Mouse (Mus musculus): ENCODE results near the gene Sp6. TPM values are rescaled to one million over a fixed set of nuclear protein-coding genes. Genes with fewer than 3 reads are reported as not detected.

The Sp6 gene
- total RNA-seq (2017): 0.25 TPM in 1 of 2 replicates, not detected in the other

GRCm38 (mm10) chr11:97013121-97013670, at the start of gene Sp6:
TSS of gene Sp6 (plus strand) at chr11:97013394.
- ATAC-seq (ENCODE audit: extremely low read depth, insufficient number of reproducible peaks, low FRiP score, poor library complexity, severe bottlenecking): no peak

GRCm38 (mm10) chr11:96963580-96963979, 49.6 kb upstream of the Sp6 start:
- ATAC-seq (ENCODE audit: extremely low read depth, insufficient number of reproducible peaks, low FRiP score, poor library complexity, severe bottlenecking): peak; percentile 72

GRCm38 (mm10) chr11:96966172-96966571, 47.0 kb upstream of the Sp6 start:
- ATAC-seq (ENCODE audit: extremely low read depth, insufficient number of reproducible peaks, low FRiP score, poor library complexity, severe bottlenecking): no peak

GRCm38 (mm10) chr11:96966914-96967543, 46.2 kb upstream of the Sp6 start:
- ATAC-seq (ENCODE audit: extremely low read depth, insufficient number of reproducible peaks, low FRiP score, poor library complexity, severe bottlenecking): peak; percentile 77

GRCm38 (mm10) chr11:96967544-96968269, 45.5 kb upstream of the Sp6 start:
- no peak for ATAC-seq (ENCODE audit: extremely low read depth, insufficient number of reproducible peaks, low FRiP score, poor library complexity, severe bottlenecking)

- ATAC-seq (ENCODE audit: extremely low read depth, insufficient number of reproducible peaks, low FRiP score, poor library complexity, severe bottlenecking): no peak
Observed at GRCm38 (mm10) chr11:96968476-96968875, 44.7 kb upstream of the Sp6 start.

GRCm38 (mm10) chr11:96969280-96969722, 43.9 kb upstream of the Sp6 start:
- no peak for ATAC-seq (ENCODE audit: extremely low read depth, insufficient number of reproducible peaks, low FRiP score, poor library complexity, severe bottlenecking)

GRCm38 (mm10) chr11:96969746-96970145, 43.4 kb upstream of the Sp6 start:
- no peak for ATAC-seq (ENCODE audit: extremely low read depth, insufficient number of reproducible peaks, low FRiP score, poor library complexity, severe bottlenecking)

- no peak for ATAC-seq (ENCODE audit: extremely low read depth, insufficient number of reproducible peaks, low FRiP score, poor library complexity, severe bottlenecking)
Observed at GRCm38 (mm10) chr11:96970341-96970740, 42.9 kb upstream of the Sp6 start.

GRCm38 (mm10) chr11:96972906-96973305, 40.3 kb upstream of the Sp6 start:
- no peak for ATAC-seq (ENCODE audit: extremely low read depth, insufficient number of reproducible peaks, low FRiP score, poor library complexity, severe bottlenecking)

- ATAC-seq (ENCODE audit: extremely low read depth, insufficient number of reproducible peaks, low FRiP score, poor library complexity, severe bottlenecking): no peak
Observed at GRCm38 (mm10) chr11:96973426-96973964, 39.7 kb upstream of the Sp6 start.

GRCm38 (mm10) chr11:96974813-96975212, 38.4 kb upstream of the Sp6 start:
- ATAC-seq (ENCODE audit: extremely low read depth, insufficient number of reproducible peaks, low FRiP score, poor library complexity, severe bottlenecking): peak; percentile 15; the same call in 1 of the 2 replicates

- ATAC-seq (ENCODE audit: extremely low read depth, insufficient number of reproducible peaks, low FRiP score, poor library complexity, severe bottlenecking): no peak
Observed at GRCm38 (mm10) chr11:96975511-96976378, 37.4 kb upstream of the Sp6 start.

GRCm38 (mm10) chr11:96976379-96976687, 36.9 kb upstream of the Sp6 start:
- no peak for ATAC-seq (ENCODE audit: extremely low read depth, insufficient number of reproducible peaks, low FRiP score, poor library complexity, severe bottlenecking)

- ATAC-seq (ENCODE audit: extremely low read depth, insufficient number of reproducible peaks, low FRiP score, poor library complexity, severe bottlenecking): peak; percentile 4; the same call in 1 of the 2 replicates
Observed at GRCm38 (mm10) chr11:96976911-96977591, 36.1 kb upstream of the Sp6 start.

GRCm38 (mm10) chr11:96977606-96978400, 35.4 kb upstream of the Sp6 start:
- ATAC-seq (ENCODE audit: extremely low read depth, insufficient number of reproducible peaks, low FRiP score, poor library complexity, severe bottlenecking): peak; percentile 87

- ATAC-seq (ENCODE audit: extremely low read depth, insufficient number of reproducible peaks, low FRiP score, poor library complexity, severe bottlenecking): no peak
Observed at GRCm38 (mm10) chr11:96978401-96979246, 34.6 kb upstream of the Sp6 start.
